Mouse (Mus musculus): ENCODE measurements around the gene Unc119b. TPM values are rescaled to one million over a fixed set of nuclear protein-coding genes. Genes with fewer than 3 reads are reported as not detected.

Gene Unc119b
- polyA plus RNA-seq, 1 experiment from 2014 or later: 54.8 TPM

GRCm38 (mm10) chr5:115142166-115142697 is 7.5 kb upstream of the Unc119b start:
- H3K36me3 ChIP-seq (ENCODE audit: insufficient read depth, low read length): peaks cover 20% of the 10 kb centered on the region
- H3K4me3 ChIP-seq (ENCODE audit: low read length): no peak overlapping the region
- 88% methylated on average over 9 of the region's 9 CpGs for WGBS
- H3K9me3 ChIP-seq (ENCODE audit: low read length): no peaks in the 10 kb centered on the region
- H3K4me2 ChIP-seq (replicated peaks; ENCODE audit: low read depth, low read length): no peak overlapping the region
- no peaks in the 10 kb centered on the region for H3K27me3 ChIP-seq (ENCODE audit: insufficient read depth, low read length)
- no peak overlapping the region for H3K9ac ChIP-seq (replicated peaks; ENCODE audit: low read length)
- no peak for ATAC-seq (ENCODE audit: low FRiP score, low TSS enrichment)
- peaks cover 15% of the 10 kb centered on the region for H3K4me1 ChIP-seq (ENCODE audit: insufficient read depth, low read length)
- no peak overlapping the region for H3K27ac ChIP-seq (ENCODE audit: low read length)

GRCm38 (mm10) chr5:115140726-115141125 is 6.0 kb upstream of the Unc119b start:
- ATAC-seq (ENCODE audit: low FRiP score, low TSS enrichment): no peak
- 50% methylated on average over 3 of the region's 3 CpGs for WGBS
- H3K9ac ChIP-seq (replicated peaks; ENCODE audit: low read length): no peak overlapping the region
- H3K27me3 ChIP-seq (ENCODE audit: insufficient read depth, low read length): no peaks in the 10 kb centered on the region
- peaks cover 5% of the 10 kb centered on the region; the same call in 1 of the 2 replicates for H3K36me3 ChIP-seq (ENCODE audit: insufficient read depth, low read length)
- H3K4me2 ChIP-seq (replicated peaks; ENCODE audit: low read depth, low read length): no peak overlapping the region
- no peaks in the 10 kb centered on the region for H3K9me3 ChIP-seq (ENCODE audit: low read length)
- H3K4me3 ChIP-seq (ENCODE audit: low read length): no peak overlapping the region
- H3K4me1 ChIP-seq (ENCODE audit: insufficient read depth, low read length): peaks cover 8% of the 10 kb centered on the region; the same call in 1 of the 2 replicates
- no peak overlapping the region for H3K27ac ChIP-seq (ENCODE audit: low read length)

GRCm38 (mm10) chr5:115139124-115139523 is 4.3 kb upstream of the Unc119b start:
- H3K27me3 ChIP-seq (ENCODE audit: insufficient read depth, low read length): no peaks in the 10 kb centered on the region
- WGBS: 55% methylated on average over 4 of the region's 4 CpGs

GRCm38 (mm10) chr5:115133358-115134066 is 1.3 kb downstream of the Unc119b start:
- Histone ChIP-seq H3K4me2 (replicated peaks; ENCODE audit: low read depth, low read length) (peak overlapping the region; percentile 96), H3K4me1 (ENCODE audit: insufficient read depth, low read length) (peaks cover 15% of the 10 kb centered on the region), H3K27me3 (ENCODE audit: insufficient read depth, low read length) (no peaks in the 10 kb centered on the region), H3K9me3 (ENCODE audit: low read length) (no peaks in the 10 kb centered on the region), H3K4me3 (ENCODE audit: low read length) (peak overlapping the region; percentile 94), H3K9ac (replicated peaks; ENCODE audit: low read length) (peak overlapping the region; percentile 93), H3K36me3 (ENCODE audit: insufficient read depth, low read length) (peaks cover 11% of the 10 kb centered on the region), H3K27ac (ENCODE audit: low read length) (no peak overlapping the region)
- WGBS: 51% methylated on average over 6 of the region's 6 CpGs
- no peak for ATAC-seq (ENCODE audit: low FRiP score, low TSS enrichment)

More at GRCm38 (mm10) chr5:115139124-115139523, 4.3 kb upstream of the Unc119b start:
- Histone ChIP-seq H3K4me2 (replicated peaks; ENCODE audit: low read depth, low read length) (no peak overlapping the region), H3K4me1 (ENCODE audit: insufficient read depth, low read length) (peaks cover 4% of the 10 kb centered on the region; the same call in 1 of the 2 replicates), H3K9ac (replicated peaks; ENCODE audit: low read length) (no peak overlapping the region), H3K27ac (ENCODE audit: low read length) (no peak overlapping the region), H3K36me3 (ENCODE audit: insufficient read depth, low read length) (no peaks in the 10 kb centered on the region), H3K9me3 (ENCODE audit: low read length) (no peaks in the 10 kb centered on the region), H3K4me3 (ENCODE audit: low read length) (no peak overlapping the region)
- ATAC-seq (ENCODE audit: low FRiP score, low TSS enrichment): no peak

- Histone ChIP-seq H3K36me3 (ENCODE audit: insufficient read depth, low read length) (peaks cover 21% of the 10 kb centered on the region), H3K9me3 (ENCODE audit: low read length) (no peaks in the 10 kb centered on the region), H3K4me3 (ENCODE audit: low read length) (no peak overlapping the region), H3K4me2 (replicated peaks; ENCODE audit: low read depth, low read length) (no peak overlapping the region), H3K4me1 (ENCODE audit: insufficient read depth, low read length) (peaks cover 15% of the 10 kb centered on the region), H3K27me3 (ENCODE audit: insufficient read depth, low read length) (no peaks in the 10 kb centered on the region), H3K27ac (ENCODE audit: low read length) (no peak overlapping the region), H3K9ac (replicated peaks; ENCODE audit: low read length) (no peak overlapping the region)
- 84% methylated on average over 8 of the region's 8 CpGs for WGBS
- no peak for ATAC-seq (ENCODE audit: low FRiP score, low TSS enrichment)
Measured at GRCm38 (mm10) chr5:115132465-115132864, 2.3 kb downstream of the Unc119b start.

GRCm38 (mm10) chr5:115129328-115129727 is 5.4 kb downstream of the Unc119b start:
- H3K36me3 ChIP-seq (ENCODE audit: insufficient read depth, low read length): peaks cover 38% of the 10 kb centered on the region
- H3K4me3 ChIP-seq (ENCODE audit: low read length): no peak overlapping the region
- no peaks in the 10 kb centered on the region for H3K9me3 ChIP-seq (ENCODE audit: low read length)
- no peak overlapping the region for H3K4me2 ChIP-seq (replicated peaks; ENCODE audit: low read depth, low read length)
- no peak for ATAC-seq (ENCODE audit: low FRiP score, low TSS enrichment)
- peaks cover 32% of the 10 kb centered on the region for H3K4me1 ChIP-seq (ENCODE audit: insufficient read depth, low read length)
- no peak overlapping the region for H3K27ac ChIP-seq (ENCODE audit: low read length)
- 87% methylated on average over 6 of the region's 6 CpGs for WGBS
- H3K27me3 ChIP-seq (ENCODE audit: insufficient read depth, low read length): no peaks in the 10 kb centered on the region
- no peak overlapping the region for H3K9ac ChIP-seq (replicated peaks; ENCODE audit: low read length)

- H3K4me2 ChIP-seq (replicated peaks; ENCODE audit: low read depth, low read length): no peak overlapping the region
- ATAC-seq (ENCODE audit: low FRiP score, low TSS enrichment): no peak
- no peak overlapping the region for H3K27ac ChIP-seq (ENCODE audit: low read length)
- peaks cover 47% of the 10 kb centered on the region for H3K36me3 ChIP-seq (ENCODE audit: insufficient read depth, low read length)
- no peak overlapping the region for H3K4me3 ChIP-seq (ENCODE audit: low read length)
- 78% methylated on average over 22 of the region's 22 CpGs for WGBS
- H3K27me3 ChIP-seq (ENCODE audit: insufficient read depth, low read length): no peaks in the 10 kb centered on the region
- no peaks in the 10 kb centered on the region for H3K9me3 ChIP-seq (ENCODE audit: low read length)
- peaks cover 17% of the 10 kb centered on the region for H3K4me1 ChIP-seq (ENCODE audit: insufficient read depth, low read length)
- H3K9ac ChIP-seq (replicated peaks; ENCODE audit: low read length): peak overlapping the region; percentile 41; the same call in 1 of the 2 replicates
Measured at GRCm38 (mm10) chr5:115127421-115128179, 7.2 kb downstream of the Unc119b start.

- no peak overlapping the region for H3K27ac ChIP-seq (ENCODE audit: low read length)
- H3K9ac ChIP-seq (replicated peaks; ENCODE audit: low read length): no peak overlapping the region
- peaks cover 53% of the 10 kb centered on the region for H3K36me3 ChIP-seq (ENCODE audit: insufficient read depth, low read length)
Measured at GRCm38 (mm10) chr5:115126578-115127312, 8.0 kb downstream of the Unc119b start.

GRCm38 (mm10) chr5:115125211-115125871 is 9.4 kb downstream of the Unc119b start:
- Histone ChIP-seq H3K4me1 (ENCODE audit: insufficient read depth, low read length) (peaks cover 17% of the 10 kb centered on the region), H3K4me2 (replicated peaks; ENCODE audit: low read depth, low read length) (0 out of 2 replicates have a peak overlapping the region, but pooled peaks have one; percentile 17), H3K4me3 (ENCODE audit: low read length) (no peak overlapping the region), H3K9me3 (ENCODE audit: low read length) (no peaks in the 10 kb centered on the region), H3K27me3 (ENCODE audit: insufficient read depth, low read length) (no peaks in the 10 kb centered on the region), H3K27ac (ENCODE audit: low read length) (0 out of 2 replicates have a peak overlapping the region, but pooled peaks have one; percentile 14), H3K36me3 (ENCODE audit: insufficient read depth, low read length) (peaks cover 53% of the 10 kb centered on the region), H3K9ac (replicated peaks; ENCODE audit: low read length) (0 out of 2 replicates have a peak overlapping the region, but pooled peaks have one; percentile 1)
- 14% methylated on average over 24 of the region's 24 CpGs for WGBS
- peak; percentile 57; the same call in 1 of the 2 replicates for ATAC-seq (ENCODE audit: low FRiP score, low TSS enrichment)

More at GRCm38 (mm10) chr5:115126578-115127312, 8.0 kb downstream of the Unc119b start:
- Histone ChIP-seq H3K9me3 (ENCODE audit: low read length) (no peaks in the 10 kb centered on the region), H3K4me3 (ENCODE audit: low read length) (no peak overlapping the region), H3K4me2 (replicated peaks; ENCODE audit: low read depth, low read length) (no peak overlapping the region), H3K4me1 (ENCODE audit: insufficient read depth, low read length) (peaks cover 17% of the 10 kb centered on the region), H3K27me3 (ENCODE audit: insufficient read depth, low read length) (no peaks in the 10 kb centered on the region)
- ATAC-seq (ENCODE audit: low FRiP score, low TSS enrichment): no peak
- 75% methylated on average over 28 of the region's 28 CpGs for WGBS
